Mouse (Mus musculus): ENCODE results near the gene Fam189a2. TPM values are rescaled to one million over a fixed set of nuclear protein-coding genes. Genes with fewer than 3 reads are reported as not detected.

Fam189a2 gene
- polyA plus RNA-seq, 1 experiment from 2014 or later, result 0.27 TPM

DNA sequence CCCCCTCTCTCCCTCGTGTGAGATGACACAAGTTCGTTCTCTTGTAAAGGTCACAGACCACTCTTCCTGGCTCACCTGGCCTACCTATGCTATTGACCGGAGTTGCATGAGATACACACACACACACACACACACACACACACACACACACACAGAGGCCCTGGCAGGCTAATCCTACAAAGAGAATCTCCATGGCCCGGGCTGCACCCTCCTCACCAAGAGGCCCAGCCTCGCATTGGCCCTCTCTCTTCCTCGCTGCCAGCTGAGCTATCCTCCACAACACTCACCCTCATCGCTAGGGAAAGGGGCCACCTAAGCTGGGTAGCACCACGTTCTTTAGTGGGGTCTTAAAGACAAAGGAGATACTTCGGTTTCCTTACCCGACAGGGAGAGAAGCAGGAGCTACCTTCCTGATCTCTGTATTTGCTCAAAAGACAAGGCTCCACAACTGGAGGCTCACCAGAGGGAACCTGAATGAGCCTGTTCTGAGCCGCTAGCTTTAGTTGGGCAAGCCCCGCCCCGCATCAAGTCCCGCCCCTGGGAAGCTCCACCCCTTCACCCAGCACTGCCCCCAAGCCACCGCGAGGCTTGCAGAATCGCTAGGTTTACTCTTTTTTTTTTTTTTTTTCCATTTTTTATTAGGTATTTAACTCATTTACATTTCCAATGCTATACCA, 74.4 kb downstream of the Fam189a2 start:
- DNase-seq (ENCODE audit: low spot score) (no peak), ATAC-seq (ENCODE audit: insufficient number of reproducible peaks, low FRiP score, low TSS enrichment, low read depth) (no peak)
- Histone ChIP-seq H3K36me3 (ENCODE audit: control insufficient read depth, insufficient read depth, low read length) (no peaks in the 10 kb centered on the region), H3K9ac (ENCODE audit: low read length) (no peak overlapping the region), H3K4me3 (ENCODE audit: low read depth, low read length) (no peak overlapping the region), H3K27ac (replicated peaks; ENCODE audit: low read depth, low read length) (no peak overlapping the region), H3K4me1 (ENCODE audit: control insufficient read depth, insufficient read depth, low read length) (no peaks in the 10 kb centered on the region), H3K27me3 (ENCODE audit: control insufficient read depth, insufficient read depth, low read length) (no peaks in the 10 kb centered on the region), H3K9me3 (ENCODE audit: control insufficient read depth, low read length) (no peaks in the 10 kb centered on the region), H3K4me2 (ENCODE audit: low read depth, severe bottlenecking) (no peak overlapping the region)
- 70% methylated on average over 17 of the region's 17 CpGs for WGBS

GRCm38 (mm10) chr19:23955461-23955860, 75.4 kb downstream of the Fam189a2 start:
- DNase-seq (ENCODE audit: low spot score), result no peak
- H3K9ac ChIP-seq (ENCODE audit: low read length), result no peak overlapping the region
- no peak overlapping the region for H3K4me2 ChIP-seq (ENCODE audit: low read depth, severe bottlenecking)
- no peaks in the 10 kb centered on the region for H3K4me1 ChIP-seq (ENCODE audit: control insufficient read depth, insufficient read depth, low read length)
- no peak overlapping the region for H3K27ac ChIP-seq (replicated peaks; ENCODE audit: low read depth, low read length)
- WGBS, result 87% methylated on average over 8 of the region's 8 CpGs
- H3K36me3 ChIP-seq (ENCODE audit: control insufficient read depth, insufficient read depth, low read length), result no peaks in the 10 kb centered on the region
- H3K9me3 ChIP-seq (ENCODE audit: control insufficient read depth, low read length), result no peaks in the 10 kb centered on the region
- no peak overlapping the region for H3K4me3 ChIP-seq (ENCODE audit: low read depth, low read length)
- H3K27me3 ChIP-seq (ENCODE audit: control insufficient read depth, insufficient read depth, low read length), result no peaks in the 10 kb centered on the region
- no peak for ATAC-seq (ENCODE audit: insufficient number of reproducible peaks, low FRiP score, low TSS enrichment, low read depth)

- H3K4me2 ChIP-seq (ENCODE audit: low read depth, severe bottlenecking), result no peak overlapping the region
Observed at GRCm38 (mm10) chr19:23948301-23949000, 82.4 kb downstream of the Fam189a2 start.

DNA sequence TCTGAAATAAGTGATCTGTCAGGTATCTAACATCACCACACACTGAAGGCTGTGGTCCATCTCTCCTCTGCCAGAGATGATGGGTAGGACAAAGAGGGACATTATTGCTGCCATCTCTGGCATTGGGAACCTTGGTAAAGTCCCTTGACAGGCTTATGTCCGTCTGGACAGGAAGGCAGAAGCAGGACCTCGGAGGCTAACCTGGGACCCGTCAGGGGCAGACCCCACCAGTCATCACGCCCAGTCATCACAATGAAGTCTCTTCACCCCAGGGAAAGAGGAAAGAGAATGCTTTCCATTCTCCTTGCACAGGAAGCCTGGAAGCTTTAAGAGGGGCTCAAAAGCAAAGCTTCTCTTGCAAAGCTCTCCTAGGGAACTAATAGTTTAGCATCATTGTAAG, 82.9 kb downstream of the Fam189a2 start:
- Histone ChIP-seq H3K9me3 (ENCODE audit: control insufficient read depth, low read length) (no peaks in the 10 kb centered on the region), H3K27me3 (ENCODE audit: control insufficient read depth, insufficient read depth, low read length) (no peaks in the 10 kb centered on the region), H3K36me3 (ENCODE audit: control insufficient read depth, insufficient read depth, low read length) (no peaks in the 10 kb centered on the region), H3K4me3 (ENCODE audit: low read depth, low read length) (no peak overlapping the region), H3K4me1 (ENCODE audit: control insufficient read depth, insufficient read depth, low read length) (no peaks in the 10 kb centered on the region), H3K4me2 (ENCODE audit: low read depth, severe bottlenecking) (no peak overlapping the region), H3K9ac (ENCODE audit: low read length) (no peak overlapping the region), H3K27ac (replicated peaks; ENCODE audit: low read depth, low read length) (no peak overlapping the region)
- no peak for DNase-seq (ENCODE audit: low spot score)
- 69% methylated on average over 4 of the region's 4 CpGs for WGBS
- no peak for ATAC-seq (ENCODE audit: insufficient number of reproducible peaks, low FRiP score, low TSS enrichment, low read depth)

More at GRCm38 (mm10) chr19:23948301-23949000, 82.4 kb downstream of the Fam189a2 start:
- Histone ChIP-seq H3K4me3 (ENCODE audit: low read depth, low read length) (no peak overlapping the region), H3K9me3 (ENCODE audit: control insufficient read depth, low read length) (no peaks in the 10 kb centered on the region), H3K9ac (ENCODE audit: low read length) (no peak overlapping the region), H3K36me3 (ENCODE audit: control insufficient read depth, insufficient read depth, low read length) (no peaks in the 10 kb centered on the region), H3K27me3 (ENCODE audit: control insufficient read depth, insufficient read depth, low read length) (no peaks in the 10 kb centered on the region), H3K27ac (replicated peaks; ENCODE audit: low read depth, low read length) (no peak overlapping the region), H3K4me1 (ENCODE audit: control insufficient read depth, insufficient read depth, low read length) (no peaks in the 10 kb centered on the region)
- ATAC-seq (ENCODE audit: insufficient number of reproducible peaks, low FRiP score, low TSS enrichment, low read depth) (no peak), DNase-seq (ENCODE audit: low spot score) (no peak)
- 52% methylated on average over 12 of the region's 12 CpGs for WGBS

DNA sequence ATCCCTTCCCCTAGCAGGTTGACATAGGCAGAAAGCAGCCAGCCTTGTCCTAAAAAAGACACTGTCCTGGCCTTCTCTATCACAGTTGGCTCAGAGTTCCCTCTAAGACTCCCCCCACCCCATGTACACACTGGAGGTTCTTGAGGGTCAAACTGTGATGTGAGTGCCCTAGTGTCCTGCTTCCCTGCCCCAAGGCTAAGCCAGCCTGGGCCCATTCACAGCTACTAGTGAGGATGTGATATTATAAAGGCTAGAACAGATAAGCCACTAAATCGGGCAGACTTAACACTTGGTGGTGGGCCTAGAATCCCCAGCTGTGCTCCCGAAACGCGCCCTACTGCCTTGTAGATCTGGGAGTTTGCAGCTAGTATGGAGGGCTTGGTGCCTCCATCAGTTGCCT, 84.1 kb downstream of the Fam189a2 start:
- Histone ChIP-seq H3K4me2 (ENCODE audit: low read depth, severe bottlenecking) (no peak overlapping the region), H3K36me3 (ENCODE audit: control insufficient read depth, insufficient read depth, low read length) (no peaks in the 10 kb centered on the region), H3K27ac (replicated peaks; ENCODE audit: low read depth, low read length) (no peak overlapping the region), H3K9ac (ENCODE audit: low read length) (no peak overlapping the region), H3K27me3 (ENCODE audit: control insufficient read depth, insufficient read depth, low read length) (no peaks in the 10 kb centered on the region), H3K4me3 (ENCODE audit: low read depth, low read length) (no peak overlapping the region), H3K4me1 (ENCODE audit: control insufficient read depth, insufficient read depth, low read length) (no peaks in the 10 kb centered on the region), H3K9me3 (ENCODE audit: control insufficient read depth, low read length) (no peaks in the 10 kb centered on the region)
- ATAC-seq (ENCODE audit: insufficient number of reproducible peaks, low FRiP score, low TSS enrichment, low read depth) (no peak), DNase-seq (ENCODE audit: low spot score) (no peak)
- WGBS, result 76% methylated on average over 4 of the region's 4 CpGs

DNA sequence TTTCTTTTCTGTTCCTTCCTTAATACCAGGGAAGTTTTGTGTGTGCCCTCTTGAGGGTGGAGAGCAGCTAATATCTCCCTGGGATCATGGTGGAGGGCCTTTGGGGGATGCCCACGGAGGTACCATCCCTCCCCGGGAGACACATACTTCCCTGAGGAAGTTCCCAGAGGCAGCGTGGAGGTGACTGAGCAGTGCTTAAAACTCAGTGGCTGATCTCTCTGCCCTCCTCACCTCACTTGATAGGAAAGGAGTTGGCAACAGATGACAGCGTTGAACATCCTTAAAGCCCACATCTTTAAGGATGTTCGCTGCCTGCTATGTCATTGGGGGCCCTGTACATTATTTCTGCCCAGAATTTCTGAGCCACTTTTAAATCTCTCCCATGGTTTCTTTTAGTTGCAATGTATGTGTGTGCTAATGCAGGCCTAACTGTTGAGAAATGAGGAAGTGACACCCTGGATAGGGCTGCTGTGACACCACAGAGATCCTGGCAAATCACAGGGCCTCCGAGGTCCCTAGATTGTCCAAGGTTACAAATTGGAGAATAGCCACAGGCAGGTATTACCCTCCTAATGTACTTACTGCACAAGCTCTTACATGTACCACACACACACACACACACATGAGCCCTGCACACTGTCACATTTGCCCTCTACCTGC, 84.7 kb downstream of the Fam189a2 start:
- ATAC-seq (ENCODE audit: insufficient number of reproducible peaks, low FRiP score, low TSS enrichment, low read depth), result no peak
- no peak overlapping the region for H3K4me2 ChIP-seq (ENCODE audit: low read depth, severe bottlenecking)
- no peak for DNase-seq (ENCODE audit: low spot score)
- H3K36me3 ChIP-seq (ENCODE audit: control insufficient read depth, insufficient read depth, low read length), result no peaks in the 10 kb centered on the region
- no peaks in the 10 kb centered on the region for H3K4me1 ChIP-seq (ENCODE audit: control insufficient read depth, insufficient read depth, low read length)
- H3K27ac ChIP-seq (replicated peaks; ENCODE audit: low read depth, low read length), result no peak overlapping the region
- no peaks in the 10 kb centered on the region for H3K9me3 ChIP-seq (ENCODE audit: control insufficient read depth, low read length)
- WGBS, result 91% methylated on average over 6 of the region's 6 CpGs
- H3K9ac ChIP-seq (ENCODE audit: low read length), result no peak overlapping the region
- no peak overlapping the region for H3K4me3 ChIP-seq (ENCODE audit: low read depth, low read length)
- H3K27me3 ChIP-seq (ENCODE audit: control insufficient read depth, insufficient read depth, low read length), result no peaks in the 10 kb centered on the region

- no peaks in the 10 kb centered on the region for H3K9me3 ChIP-seq (ENCODE audit: control insufficient read depth, low read length)
- H3K27ac ChIP-seq (replicated peaks; ENCODE audit: low read depth, low read length), result no peak overlapping the region
- DNase-seq (ENCODE audit: low spot score) (no peak), ATAC-seq (ENCODE audit: insufficient number of reproducible peaks, low FRiP score, low TSS enrichment, low read depth) (no peak)
- 87% methylated on average over 7 of the region's 7 CpGs for WGBS
- H3K4me1 ChIP-seq (ENCODE audit: control insufficient read depth, insufficient read depth, low read length), result no peaks in the 10 kb centered on the region
- H3K36me3 ChIP-seq (ENCODE audit: control insufficient read depth, insufficient read depth, low read length), result no peaks in the 10 kb centered on the region
- H3K4me3 ChIP-seq (ENCODE audit: low read depth, low read length), result no peak overlapping the region
- no peaks in the 10 kb centered on the region for H3K27me3 ChIP-seq (ENCODE audit: control insufficient read depth, insufficient read depth, low read length)
- H3K9ac ChIP-seq (ENCODE audit: low read length), result no peak overlapping the region
- H3K4me2 ChIP-seq (ENCODE audit: low read depth, severe bottlenecking), result no peak overlapping the region
Observed at GRCm38 (mm10) chr19:23942886-23943285, 87.9 kb downstream of the Fam189a2 start.

- Histone ChIP-seq H3K4me3 (ENCODE audit: low read depth, low read length) (no peak overlapping the region), H3K27me3 (ENCODE audit: control insufficient read depth, insufficient read depth, low read length) (no peaks in the 10 kb centered on the region), H3K9ac (ENCODE audit: low read length) (no peak overlapping the region), H3K9me3 (ENCODE audit: control insufficient read depth, low read length) (no peaks in the 10 kb centered on the region), H3K27ac (replicated peaks; ENCODE audit: low read depth, low read length) (no peak overlapping the region), H3K36me3 (ENCODE audit: control insufficient read depth, insufficient read depth, low read length) (no peaks in the 10 kb centered on the region), H3K4me1 (ENCODE audit: control insufficient read depth, insufficient read depth, low read length) (no peaks in the 10 kb centered on the region), H3K4me2 (ENCODE audit: low read depth, severe bottlenecking) (no peak overlapping the region)
- DNase-seq (ENCODE audit: low spot score), result no peak
- ATAC-seq (ENCODE audit: insufficient number of reproducible peaks, low FRiP score, low TSS enrichment, low read depth), result no peak
- 78% methylated on average over 12 of the region's 12 CpGs for WGBS
Observed at GRCm38 (mm10) chr19:23941422-23941949, 89.3 kb downstream of the Fam189a2 start.
